Mouse (Mus musculus): ENCODE measurements around the gene Slc30a10.

Slc30a10 gene

GRCm38 (mm10) chr1:185460096-185460495 is 5.4 kb downstream of the Slc30a10 start:
- DNase-seq (ENCODE audit: low read depth in 2 of 2, low spot score in 2 of 2), result no peak

- no peak for DNase-seq (ENCODE audit: low read depth in 2 of 2, low spot score in 2 of 2)
These were observed 8.2 kb downstream of the Slc30a10 start for GRCm38 (mm10) chr1:185462889-185463288.

GRCm38 (mm10) chr1:185469551-185470021 is 14.9 kb downstream of the Slc30a10 start:
- no peak for DNase-seq (ENCODE audit: low read depth in 2 of 2, low spot score in 2 of 2)

- no peak for DNase-seq (ENCODE audit: low read depth in 2 of 2, low spot score in 2 of 2)
These were observed 17.5 kb downstream of the Slc30a10 start for GRCm38 (mm10) chr1:185472025-185472720.

- DNase-seq (ENCODE audit: low read depth in 2 of 2, low spot score in 2 of 2), result no peak
These were observed 18.1 kb downstream of the Slc30a10 start for GRCm38 (mm10) chr1:185472730-185473129.

GRCm38 (mm10) chr1:185473437-185473836 is 18.8 kb downstream of the Slc30a10 start:
- no peak for DNase-seq (ENCODE audit: low read depth in 2 of 2, low spot score in 2 of 2)

- DNase-seq (ENCODE audit: low read depth in 2 of 2, low spot score in 2 of 2), result no peak
These were observed 25.2 kb downstream of the Slc30a10 start for GRCm38 (mm10) chr1:185479861-185480260.

- no peak for DNase-seq (ENCODE audit: low read depth in 2 of 2, low spot score in 2 of 2)
These were observed 27.5 kb downstream of the Slc30a10 start for GRCm38 (mm10) chr1:185482001-185482761.

GRCm38 (mm10) chr1:185482762-185483161 is 28.1 kb downstream of the Slc30a10 start:
- DNase-seq (ENCODE audit: low read depth in 2 of 2, low spot score in 2 of 2), result no peak

GRCm38 (mm10) chr1:185483356-185484057 is 28.9 kb downstream of the Slc30a10 start:
- no peak for DNase-seq (ENCODE audit: low read depth in 2 of 2, low spot score in 2 of 2)

- no peak for DNase-seq (ENCODE audit: low read depth in 2 of 2, low spot score in 2 of 2)
These were observed 29.6 kb downstream of the Slc30a10 start for GRCm38 (mm10) chr1:185484281-185484680.

- no peak for DNase-seq (ENCODE audit: low read depth in 2 of 2, low spot score in 2 of 2)
These were observed 35.2 kb downstream of the Slc30a10 start for GRCm38 (mm10) chr1:185489893-185490292.

- DNase-seq (ENCODE audit: low read depth in 2 of 2, low spot score in 2 of 2), result no peak
These were observed 36.0 kb downstream of the Slc30a10 start for GRCm38 (mm10) chr1:185490603-185491002.

GRCm38 (mm10) chr1:185493439-185494034 is 38.9 kb downstream of the Slc30a10 start:
- no peak for DNase-seq (ENCODE audit: low read depth in 2 of 2, low spot score in 2 of 2)

- no peak for DNase-seq (ENCODE audit: low read depth in 2 of 2, low spot score in 2 of 2)
These were observed 42.3 kb downstream of the Slc30a10 start for GRCm38 (mm10) chr1:185496791-185497460.

GRCm38 (mm10) chr1:185500602-185501001 is 46.0 kb downstream of the Slc30a10 start:
- no peak for DNase-seq (ENCODE audit: low read depth in 2 of 2, low spot score in 2 of 2)

- DNase-seq (ENCODE audit: low read depth in 2 of 2, low spot score in 2 of 2), result no peak
These were observed 47.2 kb downstream of the Slc30a10 start for GRCm38 (mm10) chr1:185501801-185502340.

GRCm38 (mm10) chr1:185502550-185502949 is 47.9 kb downstream of the Slc30a10 start:
- DNase-seq (ENCODE audit: low read depth in 2 of 2, low spot score in 2 of 2), result no peak

GRCm38 (mm10) chr1:185509042-185509441 is 54.4 kb downstream of the Slc30a10 start:
- DNase-seq (ENCODE audit: low read depth in 2 of 2, low spot score in 2 of 2), result no peak

- DNase-seq (ENCODE audit: low read depth in 2 of 2, low spot score in 2 of 2), result no peak
These were observed 56.7 kb downstream of the Slc30a10 start for GRCm38 (mm10) chr1:185511306-185511705.
